Mouse (Mus musculus): ENCODE results near the gene Fads2.

- TF ChIP-seq MAFK (IDR thresholded peaks at IDR 0.05; ENCODE audit: insufficient read depth, low read depth, low read length) (no peak), HCFC1 (IDR thresholded peaks at IDR 0.05; ENCODE audit: borderline replicate concordance, insufficient read depth, low read length) (no peak), CHD2 (IDR thresholded peaks at IDR 0.05; ENCODE audit: low read depth, low read length) (no peak), ZC3H11A (IDR thresholded peaks at IDR 0.05; ENCODE audit: borderline replicate concordance, low read depth, low read length) (no peak), ZNF384 (IDR thresholded peaks at IDR 0.05; ENCODE audit: low read depth, low read length) (no peak)
Observed at GRCm38 (mm10) chr19:10100631-10101071, 895 bp downstream of the Fads2 start.
